Mouse (Mus musculus) hindbrain, embryonic 12.5 days (tissue): Measurements from ENCODE around the gene Shc4. TPM values are rescaled to one million over a fixed set of nuclear protein-coding genes. Genes with fewer than 3 reads are reported as not detected.

Experiments used
- ATAC-seq: fragments of 200-750 bp; cut with Nextera tagmentation; 2 replicates; pipeline ENCODE4 v1.8.0; 2017; ENCODE audit warnings: moderate TSS enrichment; ENCODE audit not compliant: low FRiP score
- H3K27ac ChIP-seq: fragments of 300-500 bp; sonication (generic); 2 replicates; pipeline ENCODE4 v1.5.1; 2016; ENCODE audit warnings: mild to moderate bottlenecking
- H3K27me3 ChIP-seq: fragments of 300-500 bp; sonication (generic); 2 replicates; pipeline ENCODE4 v1.6.1; 2016; ENCODE audit warnings: mild to moderate bottlenecking
- H3K36me3 ChIP-seq: fragments of 300-500 bp; sonication (generic); 2 replicates; pipeline ENCODE4 v1.6.1; 2016; ENCODE audit warnings: mild to moderate bottlenecking
- H3K4me1 ChIP-seq: fragments of 300-500 bp; sonication (generic); 2 replicates; pipeline ENCODE4 v1.6.1; 2016
- H3K4me2 ChIP-seq: fragments of 300-500 bp; sonication (generic); replicated peaks from 2 replicates; pipeline ENCODE4 v1.6.1; 2016; ENCODE audit warnings: mild to moderate bottlenecking
- H3K4me3 ChIP-seq: fragments of 300-500 bp; sonication (generic); 2 replicates; pipeline ENCODE4 v1.5.1; 2016; ENCODE audit warnings: mild to moderate bottlenecking
- H3K9ac ChIP-seq: fragments of 300-500 bp; sonication (generic); 2 replicates; pipeline ENCODE4 v1.6.1; 2016; ENCODE audit warnings: mild to moderate bottlenecking, moderate library complexity
- H3K9me3 ChIP-seq: fragments of 300-500 bp; sonication (generic); replicated peaks from 2 replicates; pipeline ENCODE4 v1.6.1; 2016; ENCODE audit warnings: mild to moderate bottlenecking
- WGBS: fragments of 180-500 bp; shearing (Covaris S2); methylation state at CpG from one replicate; pipeline ENCODE4 v1.1.7; 2016; 5-methylcytosine and 5-hydroxymethylcytosine counted together
- polyA plus RNA-seq: library from polyadenylated mRNA; unstranded; fragments of >200 nt; fragmentation: Nextera tagmentation; extraction: Ambion mirVana; gene quantifications from 2 replicates; pipeline ENCODE4 v1.2.1, GENCODE M21; 2016

The Shc4 gene
- polyA plus RNA-seq, 1 experiment from 2014 or later: 3.2 TPM

GRCm38 (mm10) chr2:125659823-125660536 lies 64.0 kb downstream of the Shc4 start:
- Histone ChIP-seq H3K4me2 (peak overlapping the region; percentile 42), H3K9ac (no peak overlapping the region), H3K36me3 (no peaks in the 10 kb centered on the region), H3K27ac (0 out of 2 replicates have a peak overlapping the region, but pooled peaks have one; percentile 19), H3K9me3 (no peaks in the 10 kb centered on the region), H3K4me3 (peak overlapping the region; percentile 13), H3K27me3 (0 out of 2 replicates have a peak, but pooled peaks cover 5% of the 10 kb centered on the region), H3K4me1 (peaks cover 10% of the 10 kb centered on the region; the same call in 1 of the 2 replicates)
- peak; percentile 46 for ATAC-seq
- 18% methylated on average over 10 of the region's 10 CpGs for WGBS

GRCm38 (mm10) chr2:125655391-125655790 lies 68.6 kb downstream of the Shc4 start:
- WGBS: 94% methylated on average over 9 of the region's 9 CpGs
- Histone ChIP-seq H3K4me3 (no peak overlapping the region), H3K27me3 (no peaks in the 10 kb centered on the region), H3K9ac (no peak overlapping the region), H3K27ac (no peak overlapping the region), H3K4me2 (no peak overlapping the region), H3K4me1 (peaks cover 2% of the 10 kb centered on the region; the same call in 1 of the 2 replicates), H3K9me3 (no peaks in the 10 kb centered on the region), H3K36me3 (no peaks in the 10 kb centered on the region)
- ATAC-seq: no peak

- Histone ChIP-seq H3K36me3 (no peaks in the 10 kb centered on the region), H3K4me3 (no peak overlapping the region), H3K4me1 (no peaks in the 10 kb centered on the region), H3K27me3 (no peaks in the 10 kb centered on the region), H3K27ac (no peak overlapping the region), H3K9ac (no peak overlapping the region), H3K4me2 (no peak overlapping the region), H3K9me3 (no peaks in the 10 kb centered on the region)
- no peak for ATAC-seq
- 85% methylated on average over 2 of the region's 2 CpGs for WGBS
These were observed 70.7 kb downstream of the Shc4 start for GRCm38 (mm10) chr2:125653286-125653685.

GRCm38 (mm10) chr2:125651563-125651962 lies 72.4 kb downstream of the Shc4 start:
- no peaks in the 10 kb centered on the region for H3K9me3 ChIP-seq
- H3K4me1 ChIP-seq: no peaks in the 10 kb centered on the region
- H3K4me3 ChIP-seq: no peak overlapping the region
- H3K27ac ChIP-seq: no peak overlapping the region
- H3K36me3 ChIP-seq: no peaks in the 10 kb centered on the region
- no peak overlapping the region for H3K9ac ChIP-seq
- ATAC-seq: no peak
- no peak overlapping the region for H3K4me2 ChIP-seq
- H3K27me3 ChIP-seq: no peaks in the 10 kb centered on the region
- WGBS: 64% methylated on average over 8 of the region's 8 CpGs

- Histone ChIP-seq H3K27ac (no peak overlapping the region), H3K4me1 (no peaks in the 10 kb centered on the region), H3K9ac (no peak overlapping the region), H3K9me3 (no peaks in the 10 kb centered on the region), H3K4me3 (no peak overlapping the region), H3K36me3 (no peaks in the 10 kb centered on the region), H3K27me3 (no peaks in the 10 kb centered on the region), H3K4me2 (no peak overlapping the region)
- ATAC-seq: no peak
- WGBS: 94% methylated on average over 14 of the region's 14 CpGs
These were observed 73.1 kb downstream of the Shc4 start for GRCm38 (mm10) chr2:125650742-125651352.

- 92% methylated on average over 5 of the region's 5 CpGs for WGBS
- H3K9me3 ChIP-seq: no peaks in the 10 kb centered on the region
- H3K4me2 ChIP-seq: no peak overlapping the region
- 0 out of 2 replicates have a peak, but pooled peaks cover under 1% of the 10 kb centered on the region for H3K4me1 ChIP-seq
- no peak overlapping the region for H3K27ac ChIP-seq
- H3K27me3 ChIP-seq: no peaks in the 10 kb centered on the region
- H3K9ac ChIP-seq: no peak overlapping the region
- H3K4me3 ChIP-seq: no peak overlapping the region
- no peaks in the 10 kb centered on the region for H3K36me3 ChIP-seq
- ATAC-seq: no peak
These were observed 73.9 kb downstream of the Shc4 start for GRCm38 (mm10) chr2:125650038-125650437.

GRCm38 (mm10) chr2:125644912-125645311 lies 79.0 kb downstream of the Shc4 start:
- H3K27me3 ChIP-seq: no peaks in the 10 kb centered on the region
- no peak overlapping the region for H3K27ac ChIP-seq
- H3K4me3 ChIP-seq: no peak overlapping the region
- H3K9ac ChIP-seq: no peak overlapping the region
- H3K4me2 ChIP-seq: no peak overlapping the region
- 0 out of 2 replicates have a peak, but pooled peaks cover 4% of the 10 kb centered on the region for H3K4me1 ChIP-seq
- 70% methylated on average over 6 of the region's 6 CpGs for WGBS
- ATAC-seq: no peak
- no peaks in the 10 kb centered on the region for H3K36me3 ChIP-seq
- no peaks in the 10 kb centered on the region for H3K9me3 ChIP-seq

- Histone ChIP-seq H3K9me3 (no peaks in the 10 kb centered on the region), H3K27me3 (no peaks in the 10 kb centered on the region), H3K36me3 (no peaks in the 10 kb centered on the region), H3K4me1 (no peaks in the 10 kb centered on the region), H3K27ac (no peak overlapping the region), H3K4me2 (no peak overlapping the region), H3K4me3 (no peak overlapping the region), H3K9ac (no peak overlapping the region)
- no peak for ATAC-seq
- WGBS: 76% methylated on average over 7 of the region's 7 CpGs
These were observed 86.6 kb downstream of the Shc4 start for GRCm38 (mm10) chr2:125637331-125637730.

- no peaks in the 10 kb centered on the region for H3K27me3 ChIP-seq
- no peak overlapping the region for H3K4me2 ChIP-seq
- no peak overlapping the region for H3K9ac ChIP-seq
- no peaks in the 10 kb centered on the region for H3K9me3 ChIP-seq
- H3K27ac ChIP-seq: no peak overlapping the region
- no peak for ATAC-seq
- H3K36me3 ChIP-seq: no peaks in the 10 kb centered on the region
- H3K4me3 ChIP-seq: no peak overlapping the region
- H3K4me1 ChIP-seq: no peaks in the 10 kb centered on the region; the same call in 1 of the 2 replicates
- 95% methylated on average over 2 of the region's 2 CpGs for WGBS
These were observed 93.9 kb downstream of the Shc4 start for GRCm38 (mm10) chr2:125630010-125630409.

- no peak for ATAC-seq
- Histone ChIP-seq H3K4me2 (no peak overlapping the region), H3K27ac (no peak overlapping the region), H3K9ac (no peak overlapping the region), H3K4me3 (no peak overlapping the region), H3K9me3 (no peaks in the 10 kb centered on the region), H3K4me1 (peaks cover 10% of the 10 kb centered on the region), H3K27me3 (no peaks in the 10 kb centered on the region), H3K36me3 (no peaks in the 10 kb centered on the region)
- WGBS: 85% methylated on average over 6 of the region's 6 CpGs
These were observed 95.5 kb downstream of the Shc4 start for GRCm38 (mm10) chr2:125628487-125628886.

- Histone ChIP-seq H3K9me3 (no peaks in the 10 kb centered on the region), H3K36me3 (no peaks in the 10 kb centered on the region), H3K4me3 (no peak overlapping the region), H3K4me1 (peaks cover 15% of the 10 kb centered on the region), H3K27ac (no peak overlapping the region), H3K27me3 (no peaks in the 10 kb centered on the region), H3K9ac (no peak overlapping the region), H3K4me2 (no peak overlapping the region)
- 83% methylated on average over 4 of the region's 4 CpGs for WGBS
- no peak for ATAC-seq
These were observed 97.4 kb downstream of the Shc4 start for GRCm38 (mm10) chr2:125626536-125626935.

- H3K27ac ChIP-seq: no peak within 1 kb of the TSS
- H3K4me1 ChIP-seq: peaks cover 19% of the 10 kb centered on the region
- H3K36me3 ChIP-seq: 0 out of 2 replicates have a peak, but pooled peaks cover under 1% of the 10 kb centered on the region
- no peaks in the 10 kb centered on the region for H3K27me3 ChIP-seq
- no peaks in the 10 kb centered on the region for H3K9me3 ChIP-seq
- ATAC-seq: peak; percentile 98
- under 1% methylated on average over 47 of the region's 50 CpGs for WGBS
- H3K4me2 ChIP-seq: peak within 1 kb of the TSS; percentile 76
- H3K4me3 ChIP-seq: peak within 1 kb of the TSS; percentile 76
- H3K9ac ChIP-seq: peak within 1 kb of the TSS; percentile 77
These were observed 99.1 kb downstream of the Shc4 start, which contains the start of gene Cep152 for GRCm38 (mm10) chr2:125624837-125625351. Gene Cep152 (minus strand): TSS chr2:125625113.
